Mouse (Mus musculus) right cerebral cortex, postnatal 14 days (tissue): ENCODE results near the gene Bin2.
"Not testable (repeated sequence)": the region's sequence is repeated elsewhere in the genome, so short reads cannot be mapped to it uniquely, and the experiment has no call there.

Experiments used
- DNase-seq: peaks from one replicate; pipeline ENCODE4 v3.0.0; 2022

The Bin2 gene

GRCm38 (mm10) chr15:100646161-100646560 lies 23.2 kb downstream of the Bin2 start:
- DNase-seq, result no peak

- no peak for DNase-seq
Measured at GRCm38 (mm10) chr15:100642451-100642850, 26.9 kb downstream of the Bin2 start.

GRCm38 (mm10) chr15:100641226-100641810 lies 28.0 kb downstream of the Bin2 start:
- no peak for DNase-seq

GRCm38 (mm10) chr15:100639972-100640750 lies 29.2 kb downstream of the Bin2 start:
- DNase-seq, result no peak

DNA sequence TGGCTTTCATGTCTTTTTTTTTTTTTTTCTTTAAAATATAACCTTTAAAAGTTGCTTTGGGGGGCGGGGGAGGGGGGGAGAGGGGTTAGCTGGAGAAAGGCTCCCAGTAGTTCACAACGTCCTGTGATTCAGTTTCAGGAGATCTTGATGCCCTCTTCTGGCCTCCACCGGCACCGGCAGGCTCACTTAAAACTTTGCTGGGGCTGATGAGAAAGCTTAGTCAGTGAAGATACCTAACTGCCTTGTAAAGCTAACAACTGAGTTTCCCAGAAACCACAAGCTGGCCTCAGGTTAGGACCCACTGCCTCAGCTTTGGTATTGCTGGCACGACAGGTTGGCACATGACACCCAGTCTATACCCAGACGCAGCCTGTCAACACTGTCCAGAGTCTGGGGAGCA lies 31.7 kb downstream of the Bin2 start:
- DNase-seq, result no peak

GRCm38 (mm10) chr15:100636700-100637501 lies 32.5 kb downstream of the Bin2 start, which contains the start of gene Smagp:
Smagp (minus strand) TSS chr15:100636940.
- no peak for DNase-seq

DNA sequence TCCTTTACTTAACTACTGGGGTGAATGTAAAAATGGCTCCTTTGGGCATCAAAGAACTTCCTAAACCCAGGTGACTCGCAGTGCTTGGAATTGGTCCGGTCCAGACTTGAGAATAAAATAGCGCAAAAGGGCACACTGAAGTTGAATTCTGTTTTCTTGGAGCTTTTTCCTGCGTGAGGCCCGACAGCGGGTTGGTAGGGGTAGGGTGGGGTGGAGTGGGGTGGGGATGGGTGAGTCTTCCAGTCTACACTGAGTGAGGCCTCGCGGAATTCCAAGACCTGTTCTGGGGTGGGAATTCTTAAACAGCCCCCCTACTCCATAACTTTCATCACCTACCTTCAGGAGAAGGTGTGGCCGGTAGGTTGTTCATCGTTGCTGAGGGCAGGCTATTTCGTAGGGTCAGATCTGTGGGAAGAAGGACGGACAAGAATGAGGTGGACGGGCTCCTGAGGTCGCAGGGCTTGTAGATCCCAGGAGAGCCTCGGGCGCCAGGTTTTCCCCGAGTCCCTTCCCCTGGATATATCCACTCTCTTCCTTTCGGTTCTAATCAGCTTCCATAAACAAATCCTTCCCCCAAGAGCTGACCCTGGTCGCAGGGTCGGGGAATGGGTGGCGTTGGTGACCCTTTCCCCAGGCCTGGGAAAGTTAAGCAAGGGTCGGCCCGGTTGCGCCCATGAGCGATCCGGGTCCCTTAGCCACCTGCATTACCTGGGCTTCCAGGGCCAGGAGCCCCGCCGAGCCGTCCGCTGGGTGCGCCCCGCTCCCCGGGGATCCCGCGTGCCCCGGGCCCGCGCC lies 33.3 kb downstream of the Bin2 start:
- no peak for DNase-seq

GRCm38 (mm10) chr15:100635239-100635638 lies 34.1 kb downstream of the Bin2 start:
- DNase-seq, result no peak

DNA sequence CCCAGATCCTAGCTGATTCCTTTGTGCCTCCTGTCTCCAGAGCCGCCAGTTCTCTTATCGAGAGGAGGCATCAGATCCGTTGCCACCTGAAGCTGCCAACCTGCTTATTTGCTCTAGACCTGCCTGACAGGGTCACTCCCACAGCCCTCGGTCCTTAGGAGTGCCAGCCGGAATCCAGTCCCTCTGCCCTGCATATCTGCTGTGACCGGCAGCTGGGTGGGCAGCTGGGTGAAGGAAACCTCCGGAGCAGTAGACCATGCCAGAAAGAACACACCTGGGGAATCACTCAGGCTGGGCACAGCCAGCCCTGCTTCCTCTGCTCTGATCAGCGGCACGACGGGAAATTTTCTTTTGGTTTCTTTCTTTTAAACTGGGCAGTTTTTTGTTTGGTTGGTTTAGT lies 36.0 kb downstream of the Bin2 start:
- DNase-seq, result no peak

GRCm38 (mm10) chr15:100632323-100632722 lies 37.0 kb downstream of the Bin2 start:
- DNase-seq, result no peak

GRCm38 (mm10) chr15:100631454-100632170 lies 37.7 kb downstream of the Bin2 start:
- no peak for DNase-seq

GRCm38 (mm10) chr15:100630126-100630525 lies 39.2 kb downstream of the Bin2 start:
- no peak for DNase-seq

GRCm38 (mm10) chr15:100628797-100629196 lies 40.6 kb downstream of the Bin2 start:
- no peak for DNase-seq

DNA sequence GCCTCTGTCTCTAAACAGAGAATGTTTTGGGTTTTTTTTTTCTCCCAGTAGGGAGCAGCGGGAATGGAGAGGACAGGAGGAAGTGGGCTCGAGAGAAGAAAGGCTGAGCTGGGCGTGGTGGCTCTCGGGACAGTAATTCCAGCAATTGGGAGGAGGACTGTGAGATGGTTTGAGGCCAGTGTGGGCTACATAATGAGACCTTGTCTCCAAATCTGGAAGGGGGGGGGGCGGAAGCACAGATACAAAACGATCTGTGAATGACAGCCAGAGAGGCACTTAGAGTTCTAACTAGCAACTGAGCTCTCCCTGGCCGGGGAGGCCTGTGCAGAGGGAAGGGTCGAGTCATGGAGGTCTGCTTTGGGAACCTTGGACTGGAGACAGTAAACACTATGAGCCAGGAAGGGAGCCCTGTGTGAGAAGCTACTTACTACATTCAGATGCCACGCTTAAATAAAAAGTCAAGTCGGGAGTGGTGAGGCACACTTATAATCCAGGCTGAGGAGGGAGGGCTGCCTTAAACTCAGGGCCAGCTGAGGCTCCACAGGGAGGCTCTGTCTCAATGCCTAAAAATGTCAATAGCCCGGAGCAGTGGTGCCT lies 41.5 kb downstream of the Bin2 start:
- no peak for DNase-seq

GRCm38 (mm10) chr15:100627287-100627686 lies 42.1 kb downstream of the Bin2 start:
- no peak for DNase-seq

- DNase-seq, result no peak
Measured at GRCm38 (mm10) chr15:100624435-100624834, 44.9 kb downstream of the Bin2 start.

DNA sequence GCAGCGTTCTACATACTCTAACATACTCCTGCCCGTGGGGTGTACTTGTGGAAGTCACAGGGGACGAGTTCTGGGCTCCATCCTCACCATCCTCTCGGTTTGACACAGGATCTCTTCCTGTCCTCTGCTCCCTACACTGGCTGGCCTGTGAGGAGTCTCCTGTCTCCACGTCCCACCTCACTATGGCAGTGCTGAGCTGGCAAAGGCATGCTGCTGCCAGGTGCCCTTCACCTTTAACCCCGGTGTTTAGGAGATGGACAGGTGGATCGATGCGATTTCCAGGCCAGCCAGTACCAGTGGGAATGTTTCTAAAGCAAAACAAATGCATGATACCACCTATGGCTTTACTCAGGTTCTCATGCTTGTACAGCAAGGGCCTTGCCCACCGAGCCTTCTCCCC lies 45.6 kb downstream of the Bin2 start:
- DNase-seq, result no peak

DNA sequence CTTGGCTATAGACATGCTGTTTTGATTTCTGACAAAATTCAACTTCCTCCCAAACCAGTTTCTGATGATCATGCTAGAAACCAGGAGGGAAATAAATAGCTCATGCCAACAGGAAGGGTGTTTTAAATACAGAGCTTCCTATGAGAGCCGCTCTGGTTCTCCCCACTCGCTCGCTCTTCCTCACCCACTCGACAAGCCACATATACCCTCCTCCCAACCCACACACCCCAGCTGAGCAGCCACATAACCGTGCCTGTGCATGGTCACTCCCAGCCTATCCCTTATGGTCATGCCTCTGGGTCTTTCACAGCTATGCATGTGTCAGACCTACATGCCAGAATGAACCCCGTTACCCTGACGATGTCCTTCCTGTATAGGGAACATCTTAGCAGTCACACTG lies 47.2 kb downstream of the Bin2 start:
- DNase-seq, result peak; percentile 31

GRCm38 (mm10) chr15:100621671-100622070 lies 47.7 kb downstream of the Bin2 start:
- not testable (repeated sequence) for DNase-seq

- DNase-seq, result no peak
Measured at GRCm38 (mm10) chr15:100619200-100619599, 50.2 kb downstream of the Bin2 start.

DNA sequence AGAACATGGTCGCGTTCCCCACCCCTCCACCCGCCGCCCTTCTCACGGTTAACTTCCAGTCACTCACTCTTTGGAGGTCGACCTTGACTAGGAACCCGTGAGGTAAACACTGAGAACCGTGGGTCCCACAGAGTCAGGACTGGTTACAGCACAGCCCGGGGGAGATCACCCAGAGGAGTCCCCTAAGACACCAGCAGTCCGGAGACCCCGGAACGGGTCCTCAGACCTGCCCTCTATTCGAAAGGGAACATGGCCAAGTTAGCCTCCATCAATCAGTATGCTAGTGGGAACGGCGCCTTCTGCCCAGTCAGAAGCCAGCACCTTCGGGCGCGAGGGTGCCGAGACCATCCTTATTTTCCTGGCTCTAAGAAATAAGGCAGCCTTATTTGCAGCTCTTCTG lies 53.1 kb downstream of the Bin2 start:
- no peak for DNase-seq

- peak; percentile 96 for DNase-seq
Measured at GRCm38 (mm10) chr15:100615825-100616220, 53.5 kb downstream of the Bin2 start.
